8 mouse cellular contexts compared by ENCODE assay signal in genomic region chr16:43506771-43507405, GRCm38 (mm10).
DNase-seq lines count a peak whose midpoint lies in the region; ATAC-seq lines count a peak whose summit lies in the region.

No protein-coding gene starts in this region.

- H3K4me2 ChIP-seq in intestine, embryonic 14.5 days (ENCODE audit: low read length), result peak overlapping the region; percentile 30
- H3K4me2 ChIP-seq in stomach, embryonic 16.5 days (ENCODE audit: low read depth, low read length), result peak overlapping the region; percentile 45

- no peaks in the 10 kb centered on the region for H3K36me3 ChIP-seq in intestine, embryonic 14.5 days (ENCODE audit: control insufficient read depth, insufficient read depth, low read length)
- no peaks in the 10 kb centered on the region for H3K36me3 ChIP-seq in stomach, embryonic 16.5 days (ENCODE audit: control insufficient read depth, insufficient read depth, low read length)

- no peak overlapping the region for H3K27ac ChIP-seq in intestine, embryonic 14.5 days (ENCODE audit: low read depth)
- no peak overlapping the region for H3K27ac ChIP-seq in stomach, embryonic 16.5 days (ENCODE audit: low read length)

- no peak overlapping the region for H3K4me3 ChIP-seq in intestine, embryonic 14.5 days (ENCODE audit: low read depth, low read length)
- peak overlapping the region; percentile 2; the same call in 1 of the 2 replicates for H3K4me3 ChIP-seq in stomach, embryonic 16.5 days (replicated peaks; ENCODE audit: low read length)

- no peaks in the 10 kb centered on the region for H3K27me3 ChIP-seq in intestine, embryonic 14.5 days (replicated peaks; ENCODE audit: control insufficient read depth, insufficient read depth, low read length)
- H3K27me3 ChIP-seq in stomach, embryonic 16.5 days (ENCODE audit: control insufficient read depth, insufficient read depth, low read length), result no peaks in the 10 kb centered on the region; the same call in 1 of the 2 replicates

- no peak overlapping the region for H3K9ac ChIP-seq in intestine, embryonic 14.5 days (ENCODE audit: low read length)
- no peak overlapping the region for H3K9ac ChIP-seq in stomach, embryonic 16.5 days (ENCODE audit: low read length)

- DNase-seq in heart, adult 11 months, result peak; percentile 91
- no peak for DNase-seq in heart, postnatal 4 days
- DNase-seq in spleen, postnatal 36 days (ENCODE audit: low spot score in 2 of 2), result peak; percentile 29 to 46
- no peak for DNase-seq in spleen, postnatal 4 days (ENCODE audit: low spot score in 2 of 2)
- no peak for DNase-seq in intestine, embryonic 14.5 days (ENCODE audit: low spot score)
- no peak for DNase-seq in right cerebral cortex, adult 18-20 months

- 48% methylated on average over 10 of the region's 10 CpGs for WGBS in intestine, embryonic 14.5 days
- WGBS in stomach, embryonic 16.5 days, result 37% methylated on average over 10 of the region's 10 CpGs

- no peaks in the 10 kb centered on the region for H3K9me3 ChIP-seq in intestine, embryonic 14.5 days (ENCODE audit: control insufficient read depth, low read length)
- no peaks in the 10 kb centered on the region for H3K9me3 ChIP-seq in stomach, embryonic 16.5 days (replicated peaks; ENCODE audit: control insufficient read depth, low read length)

- peaks cover 9% of the 10 kb centered on the region for H3K4me1 ChIP-seq in intestine, embryonic 14.5 days (replicated peaks; ENCODE audit: control insufficient read depth, insufficient read depth, low read length)
- H3K4me1 ChIP-seq in stomach, embryonic 16.5 days (ENCODE audit: control insufficient read depth, insufficient read depth, low read length), result peaks cover 7% of the 10 kb centered on the region; the same call in 1 of the 2 replicates

- no peak for ATAC-seq in intestine, embryonic 14.5 days (replicated peaks; ENCODE audit: low FRiP score, low TSS enrichment, low read depth)
- ATAC-seq in stomach, embryonic 16.5 days (ENCODE audit: insufficient read depth, low FRiP score), result no peak
- ATAC-seq in megakaryocyte, adult 5-6 weeks (ENCODE audit: poor library complexity, severe bottlenecking), result no peak

Comparison
In these comparisons a context has a peak if more than half of its experiments do, and no peak if none do; other contexts are left out.
1. DNase-seq: peak in heart, adult 11 months (single experiment) and spleen, postnatal 36 days (2 of 2); none in heart, postnatal 4 days (single experiment), spleen, postnatal 4 days (0 of 2), intestine, embryonic 14.5 days (single experiment) and right cerebral cortex, adult 18-20 months (single experiment).